Mouse (Mus musculus) urinary bladder, adult 18-20 months (tissue): ENCODE measurements around the gene Nrxn1.
"Not testable (repeated sequence)": the region's sequence is repeated elsewhere in the genome, so short reads cannot be mapped to it uniquely, and the experiment has no call there.

Source experiments
- DNase-seq, 2 experiments: peaks; one replicate each; pipeline ENCODE4 v3.0.0; 2022; ENCODE audit warnings: low spot score in 2 of 2, mixed read lengths in 2 of 2

Gene Nrxn1

DNA sequence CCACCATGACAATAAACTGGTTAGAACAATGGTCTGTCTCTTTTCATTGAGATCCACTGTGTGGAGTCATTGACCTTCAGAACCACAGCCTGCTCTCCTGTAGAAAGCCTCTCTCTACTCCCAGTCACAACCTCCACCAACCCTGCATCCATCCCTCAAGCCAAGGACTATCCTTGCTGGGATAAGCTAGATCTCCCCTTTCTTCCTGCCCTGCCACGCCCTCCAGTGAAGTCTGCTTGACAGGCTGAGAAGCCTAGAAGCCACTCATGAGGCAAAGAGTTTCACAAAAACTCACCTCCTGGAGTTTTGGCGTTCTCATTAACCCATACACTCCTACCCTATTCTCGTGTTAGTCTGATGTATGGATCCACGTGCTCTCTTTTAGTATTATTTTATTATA lies 821.7 kb downstream of the Nrxn1 start:
- no peak for DNase-seq

DNA sequence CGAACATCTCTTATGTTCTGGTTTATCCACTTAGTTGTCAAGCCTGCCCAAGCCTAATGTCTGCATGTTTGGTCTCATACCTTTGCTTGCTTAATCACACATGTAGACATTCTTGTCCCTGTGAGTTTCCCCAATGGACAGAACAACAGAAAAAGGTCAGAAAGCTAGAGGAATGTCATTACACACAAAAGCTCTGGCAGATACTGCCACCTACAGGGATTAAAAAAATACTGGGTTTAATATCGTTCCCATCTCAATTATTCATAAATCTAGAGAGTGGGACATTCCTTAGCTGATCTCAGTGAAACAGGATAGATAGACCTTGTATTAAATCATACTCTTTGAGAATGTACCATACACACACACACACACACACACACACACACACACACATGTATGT lies 823.7 kb downstream of the Nrxn1 start:
- DNase-seq, result no peak

DNA sequence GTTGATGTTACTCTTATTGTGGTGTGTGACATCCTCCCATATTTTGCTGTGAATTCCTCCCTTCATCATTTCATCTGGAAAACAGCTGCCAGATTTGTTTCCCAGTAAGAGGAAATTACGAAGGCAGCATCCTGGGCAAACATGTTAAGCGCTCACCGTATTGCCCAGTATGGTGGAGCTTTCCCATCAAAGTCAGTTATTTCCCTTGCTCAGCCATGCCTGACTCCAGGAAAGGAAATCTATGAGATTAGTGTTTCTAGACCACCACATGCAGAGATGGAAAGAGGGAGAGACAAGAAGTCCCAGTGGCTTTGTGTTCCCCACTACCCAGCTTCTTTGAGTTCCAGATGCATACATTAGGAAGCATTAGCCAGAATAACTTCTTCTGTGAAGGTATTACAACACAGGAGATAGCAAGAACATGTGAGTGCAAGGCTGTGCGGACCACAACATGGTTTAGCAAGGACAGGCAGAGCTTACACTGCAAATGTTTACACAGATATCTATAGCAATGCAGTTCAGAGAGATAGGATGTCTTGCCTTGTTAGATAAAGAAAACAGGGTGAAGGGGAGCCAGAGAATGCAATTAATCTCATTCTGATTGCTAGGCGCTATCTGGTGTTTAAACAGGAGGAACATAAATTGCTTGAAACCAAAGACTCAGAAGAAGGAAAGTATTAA lies 839.3 kb downstream of the Nrxn1 start:
- DNase-seq, result no peak

DNA sequence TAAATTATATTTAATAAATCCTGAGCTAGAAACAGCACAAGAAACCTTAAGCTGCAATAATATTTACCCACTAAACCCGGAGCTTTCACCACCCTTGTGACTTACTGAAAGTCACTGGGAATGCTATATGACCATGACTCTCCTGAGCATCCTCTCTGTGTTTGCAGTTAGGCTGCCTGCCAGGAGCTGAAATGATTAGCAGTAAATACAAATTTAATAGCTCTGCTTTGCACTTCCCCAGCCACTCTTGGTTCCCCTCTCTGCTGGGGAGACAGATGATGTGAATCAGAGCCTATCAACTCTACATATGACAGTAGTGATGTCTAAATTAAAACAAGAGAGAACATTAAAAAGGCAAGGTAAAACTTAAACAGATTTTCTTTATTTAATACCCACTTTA lies 840.7 kb downstream of the Nrxn1 start:
- no peak for DNase-seq

DNA sequence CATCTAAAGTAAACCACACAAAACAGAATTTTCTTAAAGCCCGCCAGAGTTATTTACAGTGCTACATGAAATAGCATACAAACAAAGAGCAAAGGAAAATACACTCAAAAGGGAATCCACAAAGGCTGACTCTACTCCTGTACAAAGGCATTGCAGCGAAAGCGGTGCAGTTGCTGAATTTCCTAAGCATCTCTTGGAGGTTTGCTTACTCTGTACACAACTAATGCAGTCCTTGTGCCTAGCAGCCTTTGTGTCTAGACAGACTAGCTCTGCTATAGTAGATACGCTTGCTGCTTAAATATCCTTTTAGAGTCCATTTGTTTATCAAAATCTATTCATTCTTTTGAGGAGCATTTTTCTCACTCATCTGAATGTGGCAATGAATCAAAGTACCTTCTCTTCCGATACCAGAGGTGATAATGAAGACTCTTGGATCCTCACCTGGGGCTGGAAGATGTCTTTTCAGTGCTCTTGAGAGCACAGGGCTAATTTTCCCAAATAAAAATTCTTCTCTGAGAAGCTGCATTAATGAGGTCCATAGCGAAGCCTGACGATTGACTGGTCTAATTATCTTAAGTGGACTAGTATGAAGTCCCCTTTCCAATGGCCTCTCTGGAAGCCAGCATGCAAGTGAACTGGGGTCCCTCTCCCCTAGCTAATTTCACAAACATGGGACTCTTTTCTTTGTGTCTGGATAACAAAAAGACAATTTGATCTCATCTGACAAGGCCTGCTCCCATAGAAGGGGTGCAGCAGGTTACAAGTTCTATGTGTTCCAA lies 845.6 kb downstream of the Nrxn1 start:
- no peak for DNase-seq

DNA sequence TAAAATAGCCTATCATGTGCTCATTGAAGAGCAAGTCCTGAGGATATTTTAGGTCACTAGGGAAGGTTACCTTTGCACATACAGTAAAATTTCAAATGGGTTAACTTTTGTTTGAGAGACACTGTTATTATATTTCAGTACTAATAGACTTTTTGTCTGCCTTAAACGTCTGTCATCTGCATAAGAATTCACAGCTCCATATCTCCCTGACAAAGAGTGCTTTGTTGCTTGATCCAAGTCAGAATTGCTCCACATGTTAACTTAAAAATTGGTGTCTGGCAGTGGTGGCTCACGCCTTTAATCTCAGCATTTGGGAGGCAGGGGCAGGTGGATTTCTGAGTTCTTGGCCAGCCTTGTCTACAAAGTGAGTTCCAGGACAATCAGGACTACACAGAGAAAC lies 848.5 kb downstream of the Nrxn1 start:
- DNase-seq, result no peak

DNA sequence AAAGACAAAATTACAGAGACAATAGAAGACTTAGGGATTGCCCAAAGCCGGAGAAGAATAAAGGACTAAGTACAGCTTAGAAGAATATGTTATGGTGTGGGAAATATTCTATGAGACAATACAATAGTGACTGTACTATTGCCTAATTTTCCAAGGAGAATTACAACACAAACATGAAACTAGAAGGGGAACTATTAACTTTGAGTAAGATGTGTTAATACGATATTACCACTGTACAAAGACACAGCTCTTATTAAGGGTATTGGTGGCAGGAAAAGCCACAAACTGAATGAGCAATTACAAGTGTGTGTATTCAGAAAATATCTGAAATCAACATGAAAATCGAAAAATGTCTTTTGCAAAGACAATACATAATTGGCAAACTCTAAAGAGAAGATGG lies 853.9 kb downstream of the Nrxn1 start:
- DNase-seq, result no peak

DNA sequence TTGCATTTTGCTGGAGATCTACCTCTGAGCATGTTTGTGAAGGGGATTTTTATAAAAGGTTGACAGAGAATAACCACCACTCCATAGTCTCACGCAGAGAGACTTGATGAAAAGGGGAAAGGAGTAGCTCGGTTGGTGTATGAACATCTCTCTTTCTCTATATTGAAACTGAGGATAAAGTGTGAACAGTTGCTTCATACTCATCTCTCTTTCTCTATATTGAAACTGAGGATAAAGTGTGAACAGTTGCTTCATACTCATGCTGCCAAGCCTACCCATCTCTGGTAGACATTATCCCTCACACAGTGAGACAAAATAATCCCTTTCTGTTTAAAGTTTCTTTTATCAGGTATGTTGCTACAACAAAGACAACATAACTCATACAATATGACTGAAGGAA lies 854.4 kb downstream of the Nrxn1 start:
- no peak for DNase-seq

DNA sequence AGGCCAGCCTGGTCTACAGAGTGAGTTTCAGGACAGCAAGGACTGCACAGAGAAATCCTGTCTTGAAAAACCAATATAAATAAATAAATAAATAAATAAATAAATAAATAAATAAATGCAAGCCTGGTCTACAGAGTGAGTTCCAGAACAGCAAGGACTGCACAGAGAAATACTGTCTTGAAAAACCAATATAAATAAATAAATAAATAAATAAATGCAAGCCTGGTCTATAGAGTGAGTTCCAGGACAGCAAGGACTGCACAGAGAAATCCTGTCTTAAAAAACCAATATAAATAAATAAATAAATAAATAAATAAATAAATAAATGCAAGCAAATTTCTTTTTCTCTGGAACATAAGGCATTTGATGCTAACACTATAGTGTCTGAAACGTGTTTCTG lies 857.2 kb downstream of the Nrxn1 start:
- DNase-seq, result not testable (repeated sequence)

DNA sequence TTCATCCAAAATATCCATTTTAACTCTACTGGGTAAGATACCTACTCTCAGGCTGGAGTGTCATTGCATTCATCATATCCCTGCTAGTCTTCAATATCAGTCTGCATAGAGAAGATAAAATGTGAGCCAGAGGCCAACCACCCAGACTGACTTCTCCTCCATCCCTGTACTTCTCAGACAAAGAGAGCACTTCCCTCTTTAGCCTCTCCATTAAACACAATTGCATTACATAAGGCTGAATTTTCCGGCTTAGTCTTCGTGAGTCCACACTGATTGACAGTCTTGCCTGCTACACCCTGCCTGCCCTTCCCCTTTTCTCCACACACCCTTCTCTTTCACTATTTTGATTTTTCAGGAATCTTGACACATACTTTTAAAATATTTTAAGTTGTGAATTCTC lies 858.1 kb downstream of the Nrxn1 start:
- DNase-seq, result no peak

DNA sequence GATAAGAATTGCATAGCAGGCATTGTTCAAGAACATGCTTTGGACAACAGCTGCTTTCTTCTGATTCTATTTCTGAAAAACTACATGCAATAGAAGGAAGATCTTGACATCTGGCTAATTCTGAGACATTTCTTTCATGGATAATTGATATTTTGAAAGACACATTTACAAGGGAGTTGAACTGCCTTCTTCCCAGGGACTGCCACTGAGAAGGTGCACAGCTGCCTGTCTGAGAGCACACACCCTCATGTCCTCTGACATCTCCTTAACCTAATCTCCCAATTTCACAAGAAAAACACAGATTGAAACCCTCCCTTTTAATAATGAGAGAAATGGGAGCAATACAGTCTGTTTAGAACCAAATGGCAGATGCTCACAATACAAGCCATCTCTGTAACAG lies 884.3 kb downstream of the Nrxn1 start:
- DNase-seq, result no peak

DNA sequence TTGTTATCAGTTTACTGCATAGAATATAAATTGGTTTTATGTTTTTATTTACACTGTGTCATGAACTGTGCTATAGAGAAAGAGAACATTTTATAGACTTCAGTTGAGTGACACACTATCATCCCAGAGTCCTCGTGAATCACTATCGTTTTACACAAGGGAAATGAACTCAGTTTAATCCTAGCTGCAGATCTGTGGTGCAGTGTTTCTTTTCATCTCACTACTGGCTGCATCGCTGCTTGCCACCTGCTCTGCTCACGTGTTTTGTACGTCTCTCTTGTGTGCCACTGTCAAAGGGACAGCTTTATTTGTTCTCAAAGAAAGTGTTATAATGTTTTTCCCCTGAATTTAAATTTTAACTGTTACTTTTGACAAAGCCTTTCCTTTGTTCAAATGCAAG lies 885.3 kb downstream of the Nrxn1 start:
- no peak for DNase-seq

DNA sequence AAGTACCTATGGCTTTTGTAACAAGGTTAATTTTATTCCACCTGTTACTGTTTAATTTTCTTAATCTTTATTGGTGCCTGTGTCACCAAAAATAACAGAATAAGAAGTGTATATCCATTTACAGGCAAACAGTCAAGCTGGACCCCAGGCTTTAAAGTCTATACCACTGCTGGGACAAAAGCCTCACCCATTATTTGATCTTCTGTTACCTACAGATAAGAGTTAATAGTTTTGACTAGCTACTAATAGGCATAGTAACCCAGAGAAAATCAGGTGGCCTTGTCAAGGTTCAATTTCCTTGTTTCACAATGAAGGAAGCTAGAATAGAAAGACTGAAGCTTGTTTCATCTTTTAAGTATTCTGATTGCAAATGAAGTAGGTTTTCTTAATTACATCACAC lies 888.9 kb downstream of the Nrxn1 start:
- no peak for DNase-seq

DNA sequence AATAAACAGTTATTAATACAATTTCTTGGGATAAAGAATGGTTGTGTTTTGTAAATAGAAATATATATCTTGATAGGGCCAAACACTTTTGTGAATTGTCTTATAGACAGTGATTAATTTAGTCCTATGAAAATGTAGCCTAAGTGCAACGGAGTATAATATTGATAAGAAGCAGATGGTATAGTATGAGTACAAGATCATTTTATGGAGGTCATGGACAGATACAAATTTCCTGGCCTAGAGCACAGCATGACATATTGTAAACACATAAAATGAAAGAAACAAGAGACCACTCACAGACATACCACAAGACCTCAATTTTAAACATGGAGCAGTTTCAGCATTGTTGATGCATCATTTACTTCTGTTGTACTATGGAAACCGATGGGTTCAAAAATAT lies 890.1 kb downstream of the Nrxn1 start:
- no peak for DNase-seq

DNA sequence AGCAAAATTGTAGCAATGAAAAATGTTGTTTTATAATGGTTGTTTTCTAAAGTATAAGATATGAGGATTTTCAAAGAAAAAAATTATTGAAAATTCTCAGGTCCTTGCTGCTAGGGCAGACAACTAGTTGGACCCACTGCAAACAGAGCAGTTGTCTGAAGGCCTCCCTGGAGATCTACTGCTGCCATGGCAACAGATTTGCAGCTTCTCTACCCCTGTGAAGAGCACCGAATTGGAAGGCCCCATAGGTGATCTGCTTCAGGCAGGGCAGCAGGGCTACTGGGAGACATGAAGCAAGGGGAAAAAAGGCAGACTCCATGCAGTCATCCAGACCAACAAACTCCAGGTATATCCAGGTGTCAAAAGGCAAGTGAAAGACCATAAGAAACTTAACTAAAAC lies 896.1 kb downstream of the Nrxn1 start:
- no peak for DNase-seq

DNA sequence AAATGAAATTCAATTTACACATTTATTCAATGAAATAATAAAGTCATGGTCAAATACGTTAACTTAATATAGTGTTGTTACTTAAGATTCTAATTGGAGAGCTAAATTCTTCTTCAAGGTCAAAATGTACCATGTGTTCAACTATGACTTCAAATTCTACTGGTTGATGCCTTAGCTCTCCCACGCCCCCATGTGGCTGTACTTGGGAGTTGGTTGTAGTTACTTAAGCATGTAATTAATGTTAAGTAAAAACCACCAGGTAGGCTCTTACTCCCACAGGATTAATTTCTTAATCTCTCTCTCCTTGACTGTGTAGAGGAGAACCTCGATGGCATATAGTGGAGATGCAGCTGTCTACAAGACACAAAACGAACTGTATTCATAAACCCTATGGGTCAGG lies 951.3 kb downstream of the Nrxn1 start:
- peak in 1 of 2 experiments; percentile 27 for DNase-seq

DNA sequence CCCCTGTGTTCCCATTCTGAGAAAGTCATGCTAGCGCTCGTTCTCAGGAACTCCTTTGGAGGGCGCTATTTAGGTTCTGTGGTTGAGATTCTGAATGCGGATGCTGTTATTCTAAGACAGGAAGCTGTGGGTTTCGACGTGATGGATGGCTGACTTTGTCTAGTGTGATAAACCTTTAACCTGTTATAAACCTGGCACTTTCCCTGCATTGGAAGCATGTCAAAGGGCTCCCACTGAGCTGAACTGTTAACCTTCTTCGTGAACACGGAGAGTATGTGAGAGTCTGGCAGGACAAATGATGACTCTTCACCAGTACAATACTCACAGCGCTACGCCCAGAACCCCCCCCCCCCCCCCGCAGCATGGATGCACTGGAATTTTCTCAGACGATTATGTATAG lies 962.0 kb downstream of the Nrxn1 start:
- DNase-seq, result no peak

DNA sequence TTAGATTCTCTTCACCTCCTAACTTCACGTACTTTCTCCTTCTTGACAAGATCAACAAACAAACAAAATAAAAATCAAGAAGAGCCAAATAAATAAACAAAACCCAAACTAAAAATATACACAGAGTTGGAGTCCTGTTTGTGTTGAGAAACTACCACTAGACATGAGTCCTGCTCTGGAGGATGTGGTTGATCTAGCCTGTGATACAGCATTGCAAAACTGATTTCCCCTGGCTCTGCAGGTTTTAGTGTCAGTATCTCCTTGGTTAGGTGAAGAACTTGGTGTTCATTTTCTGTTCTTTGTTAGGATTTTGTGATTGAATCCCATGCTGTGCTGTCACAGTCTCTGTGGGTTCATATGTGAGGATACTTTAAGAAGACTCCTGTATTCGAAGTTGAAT lies 963.7 kb downstream of the Nrxn1 start:
- no peak for DNase-seq

DNA sequence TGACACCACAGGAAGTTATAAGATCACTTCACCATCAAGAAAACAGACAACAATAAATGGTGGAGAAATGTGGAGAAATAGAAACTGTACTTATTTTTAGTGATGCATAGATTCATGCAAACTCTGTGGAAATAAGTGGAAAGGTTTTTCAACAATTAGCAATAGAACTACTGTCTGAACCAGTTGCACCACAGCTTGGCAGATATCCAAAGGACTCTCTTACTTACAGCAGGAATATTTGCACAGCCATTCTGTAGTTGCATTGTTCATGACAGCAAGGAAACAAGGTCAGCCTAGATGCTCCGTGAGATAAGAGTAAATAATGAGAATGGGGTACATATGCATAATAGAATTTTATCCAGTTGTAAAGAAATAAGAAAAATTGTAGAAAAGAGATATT lies 965.3 kb downstream of the Nrxn1 start:
- no peak for DNase-seq

DNA sequence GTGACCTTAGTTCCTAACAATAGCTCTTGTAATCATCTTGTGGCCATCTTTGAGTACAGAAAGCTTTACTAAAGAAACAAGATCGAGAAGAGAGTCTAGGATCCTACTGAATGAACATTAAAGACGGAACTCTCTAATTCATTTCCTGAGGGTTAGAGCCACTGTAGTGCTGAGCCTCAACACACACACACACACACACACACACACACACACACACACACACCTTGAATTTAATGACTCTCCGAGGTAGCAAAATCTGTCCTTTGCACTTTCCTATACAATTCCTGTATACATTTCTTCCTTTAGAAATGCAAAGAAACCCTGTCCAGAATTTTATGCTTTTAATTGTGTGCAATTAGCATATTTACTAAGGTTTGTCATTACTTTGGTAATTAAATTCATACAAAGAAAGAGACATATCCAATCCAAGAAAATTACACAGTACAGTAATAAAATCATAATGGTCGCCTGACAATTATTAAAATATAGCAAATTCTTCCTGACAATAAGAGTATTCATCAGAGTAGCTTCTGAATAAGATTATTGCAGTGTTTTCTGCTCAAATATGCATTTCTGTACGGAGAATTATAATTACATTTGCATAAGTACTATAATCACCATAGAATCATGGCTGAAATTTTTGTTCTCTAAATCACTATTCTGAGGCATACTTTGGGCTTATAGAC lies 969.9 kb downstream of the Nrxn1 start:
- no peak for DNase-seq

DNA sequence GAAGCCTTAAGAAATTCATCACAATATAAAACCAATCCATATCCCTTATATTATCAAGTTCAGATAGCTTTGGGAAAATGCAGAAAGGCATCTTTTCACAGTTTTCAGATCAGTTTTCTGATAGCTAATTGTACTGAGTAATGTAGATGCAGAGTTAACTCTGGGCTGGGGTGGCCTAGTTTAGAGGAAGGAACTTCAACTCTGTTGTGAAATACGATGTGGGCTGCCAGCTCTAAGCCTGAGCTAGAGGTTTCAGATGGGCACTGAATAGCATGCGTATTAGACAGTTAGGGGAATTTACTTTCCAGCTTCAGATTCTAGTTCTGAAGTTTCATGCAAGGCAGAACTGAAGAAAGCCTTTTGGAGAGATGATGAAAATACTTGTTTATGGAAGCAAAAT lies 976.6 kb downstream of the Nrxn1 start:
- DNase-seq, result no peak

DNA sequence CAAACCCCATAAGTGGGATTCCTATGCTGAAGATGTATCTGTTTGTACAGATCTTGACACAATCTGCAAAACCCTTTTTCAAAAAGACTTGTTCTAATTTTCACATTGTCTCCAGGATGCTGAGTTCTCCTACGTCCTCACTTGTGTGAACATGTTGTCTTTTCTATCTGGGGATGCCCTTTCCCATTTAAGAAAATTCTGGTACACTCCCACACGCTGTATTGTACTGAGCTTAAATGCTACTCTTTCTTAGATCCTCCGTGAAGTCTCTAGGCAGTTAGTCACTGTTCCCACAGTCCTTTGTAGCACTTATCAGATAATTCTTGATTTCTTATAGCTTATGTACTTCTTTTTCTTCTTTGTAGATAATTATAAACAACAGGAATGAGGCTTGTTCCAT lies 997.9 kb downstream of the Nrxn1 start:
- DNase-seq, result no peak

DNA sequence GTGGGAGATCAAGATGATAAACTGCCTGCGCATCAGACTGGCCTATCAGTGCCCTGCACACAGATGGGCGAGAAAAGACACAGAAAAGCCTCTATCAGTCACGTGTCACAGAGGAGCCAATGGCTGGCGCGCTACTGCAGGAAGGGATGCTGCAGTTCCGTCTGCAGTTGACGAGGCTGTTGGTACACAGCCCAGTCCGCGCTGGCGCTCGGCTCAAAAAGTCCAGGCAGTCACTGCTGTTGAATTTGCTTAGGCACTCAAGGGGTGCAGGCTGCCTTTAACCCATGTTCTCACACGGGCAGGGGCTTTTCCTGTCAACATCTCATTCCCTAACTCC lies 1004.6 kb downstream of the Nrxn1 start:
- peak; percentile 6 to 11 for DNase-seq
